Mouse (Mus musculus): ENCODE results near the gene Tspan7.

- no peak for TF ChIP-seq POLR2A (IDR thresholded peaks at IDR 0.05; ENCODE audit: borderline replicate concordance, extremely low read depth, insufficient read depth, insufficient read length, poor library complexity, severe bottlenecking)
- no peak for TF ChIP-seq CTCF (IDR thresholded peaks at IDR 0.05; ENCODE audit: borderline replicate concordance, extremely low read depth, insufficient read depth, insufficient read length)
Measured at GRCm38 (mm10) chrX:10516925-10517324, 32.0 kb downstream of the Tspan7 start.
